Mouse (Mus musculus): ENCODE results near the gene Mast1.
A peak's percentile ranks its signal among the peaks of the same experiment; 100 is the strongest.

Gene Mast1

DNA sequence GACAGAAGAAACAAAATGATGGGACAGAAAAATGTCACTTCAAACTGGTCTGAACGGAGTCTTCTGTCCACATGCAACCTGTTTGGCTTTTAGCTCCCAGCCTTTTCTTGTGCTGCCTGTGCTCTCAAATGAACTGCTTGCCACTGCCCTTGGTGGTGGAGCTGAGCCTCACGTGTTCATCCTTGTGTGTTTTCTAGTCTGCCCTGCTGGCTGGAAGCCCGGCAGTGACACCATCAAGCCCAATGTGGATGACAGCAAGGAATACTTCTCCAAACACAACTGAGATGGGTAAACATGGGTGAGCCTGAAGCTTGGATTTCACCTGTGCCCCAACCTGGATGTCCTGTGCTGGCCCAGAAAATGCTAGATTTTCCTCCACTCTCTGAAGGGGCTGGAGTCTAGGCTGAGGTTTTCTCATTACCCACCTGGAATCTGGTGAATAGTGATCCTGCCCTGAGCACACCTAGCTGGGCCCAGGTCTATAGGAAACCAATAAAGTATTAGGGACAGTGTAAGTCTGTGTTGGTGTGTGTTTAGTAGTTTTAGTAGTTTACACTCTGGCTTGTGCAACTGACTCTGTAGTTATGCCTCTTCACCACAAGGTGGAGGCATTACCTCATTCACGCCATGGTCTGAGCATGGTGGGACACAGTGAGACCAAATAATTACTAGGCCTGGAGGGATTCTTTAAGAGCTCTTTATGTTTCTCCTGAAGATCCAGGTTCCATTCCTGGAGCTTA is 36.8 kb upstream of the Mast1 start:
- DNase-seq (ENCODE audit: low spot score in 2 of 2), result peak in 1 of 2 experiments; percentile 49

DNA sequence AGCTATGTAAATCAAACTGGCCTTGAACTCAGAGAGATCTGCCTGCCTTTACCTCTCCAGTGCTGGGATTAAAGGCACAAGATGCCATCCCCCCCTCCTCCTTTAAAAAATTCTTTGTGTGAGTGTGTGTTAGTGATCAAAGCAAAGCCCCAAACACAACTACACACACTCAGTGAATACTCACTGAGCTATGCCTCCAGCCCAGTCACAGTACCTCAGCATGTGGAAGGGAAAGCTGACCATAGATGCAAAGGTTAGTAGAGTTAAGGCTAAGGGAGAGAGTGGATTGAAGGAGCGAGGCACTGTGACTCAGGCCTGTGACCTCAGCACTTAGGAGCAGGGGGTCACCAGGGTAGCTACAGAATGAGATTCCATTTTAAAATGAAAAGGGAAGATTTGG is 35.9 kb upstream of the Mast1 start:
- DNase-seq (ENCODE audit: low spot score in 2 of 2), result no peak

DNA sequence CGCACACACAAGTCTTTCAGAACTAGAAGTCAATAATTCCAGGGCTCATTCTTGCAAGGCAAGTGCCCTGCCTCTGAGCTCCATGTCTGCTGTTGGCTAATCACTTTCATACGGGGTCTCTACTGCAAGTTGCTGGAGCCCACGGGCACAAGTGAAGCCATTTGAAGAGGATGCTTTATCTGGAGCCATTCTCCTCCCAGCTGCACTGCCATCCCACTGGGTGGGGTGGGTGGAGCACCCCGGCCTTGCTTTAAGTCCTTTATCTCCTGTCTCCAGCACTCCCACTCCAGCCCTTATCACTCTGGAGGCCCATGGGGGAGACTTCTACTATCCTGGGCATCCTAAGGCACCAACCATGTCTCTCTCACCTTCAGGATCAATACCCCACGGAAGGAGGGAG is 33.8 kb upstream of the Mast1 start:
- no peak for DNase-seq (ENCODE audit: low spot score in 2 of 2)

DNA sequence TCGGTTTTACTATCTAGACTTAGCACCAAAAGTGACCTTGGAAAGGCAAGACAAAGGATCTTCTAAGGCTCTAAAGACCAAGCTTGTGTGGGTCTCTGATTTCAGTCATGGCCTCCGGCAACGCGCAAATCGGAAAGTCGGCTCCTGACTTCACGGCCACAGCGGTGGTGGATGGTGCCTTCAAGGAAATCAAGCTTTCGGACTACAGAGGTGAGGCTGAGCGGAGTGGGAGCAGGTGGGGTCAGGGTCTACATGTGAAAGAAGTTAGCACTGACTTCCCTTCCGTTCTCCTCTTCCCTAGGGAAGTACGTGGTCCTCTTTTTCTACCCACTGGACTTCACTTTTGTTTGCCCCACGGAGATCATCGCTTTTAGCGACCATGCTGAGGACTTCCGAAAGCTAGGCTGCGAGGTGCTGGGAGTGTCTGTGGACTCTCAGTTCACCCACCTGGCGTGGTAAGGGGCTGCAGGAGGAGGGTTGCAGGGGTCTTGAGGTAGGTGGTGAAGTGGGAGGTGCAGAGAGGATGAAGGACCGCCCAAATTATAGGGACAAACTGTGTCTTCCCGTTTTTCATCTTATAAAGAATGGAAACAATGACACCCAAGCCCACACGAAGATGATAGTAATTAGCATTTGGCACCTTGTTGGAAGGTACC is 33.1 kb upstream of the Mast1 start:
- no peak for DNase-seq (ENCODE audit: low spot score in 2 of 2)

DNA sequence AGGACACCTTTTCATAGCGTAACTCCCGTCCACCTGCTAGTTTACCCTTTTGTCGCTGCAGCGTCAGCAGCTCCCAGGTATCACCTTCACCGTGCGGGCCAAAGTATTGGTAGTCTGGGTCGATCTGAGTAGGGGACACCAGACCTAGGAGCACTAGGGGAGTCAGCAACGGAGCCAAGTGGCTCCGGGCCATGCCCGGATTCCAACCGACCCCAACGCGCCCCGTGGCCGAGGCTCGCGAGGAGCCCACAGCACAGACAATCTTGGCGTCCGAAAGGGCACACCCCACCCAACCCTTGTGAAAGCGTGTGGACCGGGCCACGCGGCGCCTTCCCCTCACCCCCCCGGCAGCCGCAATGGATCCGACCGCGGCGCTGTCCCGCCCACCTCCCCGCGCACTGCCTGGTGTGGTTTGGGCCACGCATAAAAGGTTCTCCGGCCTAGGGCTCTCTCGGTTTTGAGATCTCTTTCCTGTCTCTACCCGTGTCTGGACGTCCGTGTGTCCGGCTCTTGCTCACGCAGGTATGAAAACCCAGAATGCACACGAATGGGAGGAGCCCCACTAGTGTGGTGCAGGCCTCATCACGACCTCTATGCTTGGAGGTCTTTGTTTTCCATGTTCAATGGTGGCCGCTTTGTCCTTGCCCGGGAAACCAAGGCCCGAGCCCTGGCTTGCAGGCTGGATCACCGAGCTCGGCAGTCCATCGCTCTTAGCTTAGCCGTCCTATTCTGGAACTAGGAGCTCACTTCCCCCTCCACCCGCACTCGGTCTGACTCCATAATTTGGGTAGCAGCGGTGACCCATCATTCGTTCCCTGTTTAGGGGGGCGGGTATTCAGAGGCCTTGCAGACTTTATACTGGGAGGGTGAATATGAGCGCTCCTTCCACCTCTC is 32.3 kb upstream of the Mast1 start, which contains the start of the genes Gm49661, Prdx2 and Rnaseh2a:
Gene Gm49661, minus strand, starts transcription at position 193 of the 894 bp plus-strand sequence.
Gene Prdx2, plus strand, starts transcription at position 347 of the 894 bp plus-strand sequence.
Gene Rnaseh2a, minus strand, starts transcription at position 527 of the 894 bp plus-strand sequence.
- DNase-seq (ENCODE audit: low spot score in 2 of 2), result peak; percentile 72 to 80

DNA sequence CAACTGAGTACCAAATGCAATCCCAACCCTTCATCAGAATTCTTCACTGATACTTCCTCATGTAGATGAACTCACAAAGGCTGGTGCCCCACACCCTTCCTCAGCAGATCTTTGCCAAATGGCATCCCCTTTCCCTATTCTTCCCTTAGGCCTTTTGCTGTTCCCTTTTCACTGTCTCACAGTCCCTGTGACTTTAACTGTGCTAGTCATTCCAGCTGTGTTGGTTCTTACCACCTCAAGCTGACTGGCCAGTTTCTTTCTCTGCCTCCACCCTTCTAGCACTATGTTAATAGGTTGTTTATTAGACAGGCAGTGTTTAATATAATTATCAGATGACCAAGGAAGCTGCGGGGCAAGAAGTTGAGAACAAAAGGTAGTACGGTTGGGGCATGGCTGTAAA is 31.5 kb upstream of the Mast1 start:
- no peak for DNase-seq (ENCODE audit: low spot score in 2 of 2)

DNA sequence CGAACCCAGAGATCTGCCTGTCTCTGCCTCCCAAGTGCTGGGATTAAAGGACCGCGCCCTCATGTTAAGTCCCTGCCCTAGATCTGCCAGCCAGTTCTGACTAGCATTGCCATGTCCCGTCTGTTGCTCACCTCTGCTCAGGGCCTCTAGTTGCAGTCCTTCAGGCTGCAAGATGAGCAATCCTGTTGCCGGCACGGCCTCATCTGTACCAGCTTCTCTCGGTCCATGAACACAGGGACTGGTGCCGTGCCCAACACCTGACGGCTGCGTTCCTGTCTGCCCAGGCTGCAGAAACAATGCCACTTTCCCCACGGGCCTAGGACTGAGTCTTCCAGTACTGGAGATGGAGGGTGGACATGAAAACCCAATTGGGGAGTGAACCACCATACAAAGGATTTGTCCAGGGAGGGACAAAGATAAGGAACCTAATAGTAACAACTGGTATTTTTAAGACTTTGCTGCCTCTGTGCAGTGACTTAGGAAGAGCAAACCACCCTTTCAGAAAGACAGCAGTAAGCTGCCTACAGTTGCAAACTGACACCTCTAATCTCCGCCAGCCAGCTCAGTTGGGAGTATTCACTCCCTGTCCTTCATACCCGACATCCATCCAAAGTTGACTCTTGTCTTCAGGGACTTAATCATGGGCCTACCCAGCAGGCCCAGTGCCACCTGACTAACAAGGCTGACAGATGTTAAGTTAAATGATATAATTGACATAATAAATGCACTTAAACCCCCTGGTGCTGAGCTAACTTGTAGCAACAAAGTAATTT is 30.6 kb upstream of the Mast1 start:
- DNase-seq (ENCODE audit: low spot score in 2 of 2), result no peak

DNA sequence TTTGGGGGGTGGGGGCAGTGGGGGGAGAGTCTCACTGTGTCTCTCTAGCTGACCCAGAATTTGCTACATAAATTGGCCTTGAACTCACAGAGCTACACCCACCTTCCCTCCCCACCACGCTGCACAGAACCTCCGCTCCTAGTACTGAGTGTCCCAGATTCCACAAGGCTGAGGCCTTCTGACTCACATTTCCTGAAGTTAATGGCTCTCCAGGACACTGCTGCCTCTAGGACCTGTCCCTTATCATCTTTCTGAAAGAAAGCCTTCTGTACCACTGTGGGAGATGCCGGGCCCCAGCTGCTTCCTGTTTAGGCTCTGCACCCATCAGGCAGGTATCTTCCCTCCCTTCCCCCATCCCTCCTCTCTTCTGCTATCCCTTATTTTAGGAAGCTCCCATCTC is 29.4 kb upstream of the Mast1 start:
- DNase-seq (ENCODE audit: low spot score in 2 of 2), result no peak

DNA sequence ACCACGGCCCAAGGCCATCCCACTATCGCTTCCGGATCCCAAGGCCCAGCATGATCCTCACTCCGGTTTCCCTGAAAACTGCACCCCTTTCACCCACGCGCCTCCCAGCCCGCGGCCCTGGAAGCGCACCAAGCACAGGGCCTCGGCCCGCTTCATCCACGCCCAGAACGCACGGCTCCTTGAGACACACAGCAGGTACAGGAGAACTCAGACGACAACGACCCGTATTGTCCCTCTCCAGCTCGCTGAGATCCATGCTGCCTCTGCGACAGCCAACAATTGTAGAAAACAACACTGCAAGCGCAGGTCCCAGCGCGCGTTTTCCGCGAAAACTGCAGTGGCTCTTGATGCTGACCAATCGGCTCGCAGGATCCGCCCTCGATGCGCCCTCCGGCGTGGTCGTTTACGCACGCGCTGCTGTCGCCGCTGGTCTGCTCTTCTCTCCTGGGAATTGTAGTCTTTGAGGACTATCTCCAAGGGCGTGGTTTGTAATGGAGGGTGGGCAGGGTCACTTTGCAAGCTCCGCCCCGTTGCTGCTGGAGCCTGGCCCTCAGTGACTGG is 28.7 kb upstream of the Mast1 start:
- peak; percentile 88 to 94 for DNase-seq (ENCODE audit: low spot score in 2 of 2)

DNA sequence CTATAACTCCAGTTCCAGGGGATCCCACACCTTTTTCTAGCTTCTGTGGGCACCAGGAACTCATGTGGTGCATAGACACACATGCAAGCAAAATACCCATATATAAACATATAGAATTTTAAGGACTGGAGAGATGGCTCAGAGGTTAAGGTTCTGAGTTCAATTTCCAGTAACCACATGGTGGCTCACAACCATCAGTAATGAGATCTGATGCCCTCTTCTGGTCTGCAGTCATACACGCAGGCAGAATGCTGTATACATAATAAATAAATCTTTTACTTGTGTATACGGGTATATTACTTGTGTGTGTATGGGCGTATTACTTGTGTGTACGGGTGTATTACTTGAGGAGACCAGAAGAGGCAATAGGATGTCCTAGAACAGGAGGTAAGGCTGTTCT is 26.8 kb upstream of the Mast1 start:
- DNase-seq (ENCODE audit: low spot score in 2 of 2), result no peak

DNA sequence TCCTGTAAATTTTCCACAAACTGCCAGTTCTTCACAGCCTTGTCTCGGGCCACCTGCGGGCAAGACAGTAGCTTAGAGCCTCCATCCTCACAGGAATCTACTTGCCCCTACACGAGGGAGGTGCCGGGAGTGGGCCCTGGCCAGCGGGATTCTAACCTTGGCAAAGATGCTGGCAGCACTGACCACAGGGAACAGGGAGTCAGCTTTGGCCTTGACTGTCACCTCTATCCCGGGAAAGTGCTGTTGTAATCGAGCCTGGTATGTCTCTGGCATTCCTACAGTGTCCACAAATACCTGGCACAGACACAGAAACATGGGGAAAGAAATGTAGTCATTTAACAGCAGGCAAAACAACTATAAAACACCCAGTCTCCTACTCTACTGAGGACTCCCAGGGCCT is 22.7 kb upstream of the Mast1 start:
- no peak for DNase-seq (ENCODE audit: low spot score in 2 of 2)

DNA sequence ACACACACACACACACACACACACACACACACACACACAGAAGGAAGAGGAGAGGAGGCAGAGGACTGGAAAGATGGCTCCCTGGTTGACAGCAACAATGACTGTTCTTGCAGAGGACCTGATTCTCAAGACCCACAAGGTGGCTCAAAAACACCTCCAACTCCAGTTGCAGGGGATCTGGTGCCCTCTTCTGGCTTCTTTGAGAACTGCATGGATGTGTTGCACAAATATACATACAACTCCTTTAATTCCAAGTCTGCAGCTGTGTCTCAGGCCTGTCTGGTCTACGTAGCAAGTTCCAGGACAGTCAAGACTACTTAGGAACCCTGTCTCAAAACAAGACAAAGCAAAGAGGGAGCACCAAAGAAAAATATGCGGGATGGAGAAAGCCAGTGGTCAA is 19.6 kb upstream of the Mast1 start:
- DNase-seq (ENCODE audit: low spot score in 2 of 2), result peak; percentile 56 to 58

DNA sequence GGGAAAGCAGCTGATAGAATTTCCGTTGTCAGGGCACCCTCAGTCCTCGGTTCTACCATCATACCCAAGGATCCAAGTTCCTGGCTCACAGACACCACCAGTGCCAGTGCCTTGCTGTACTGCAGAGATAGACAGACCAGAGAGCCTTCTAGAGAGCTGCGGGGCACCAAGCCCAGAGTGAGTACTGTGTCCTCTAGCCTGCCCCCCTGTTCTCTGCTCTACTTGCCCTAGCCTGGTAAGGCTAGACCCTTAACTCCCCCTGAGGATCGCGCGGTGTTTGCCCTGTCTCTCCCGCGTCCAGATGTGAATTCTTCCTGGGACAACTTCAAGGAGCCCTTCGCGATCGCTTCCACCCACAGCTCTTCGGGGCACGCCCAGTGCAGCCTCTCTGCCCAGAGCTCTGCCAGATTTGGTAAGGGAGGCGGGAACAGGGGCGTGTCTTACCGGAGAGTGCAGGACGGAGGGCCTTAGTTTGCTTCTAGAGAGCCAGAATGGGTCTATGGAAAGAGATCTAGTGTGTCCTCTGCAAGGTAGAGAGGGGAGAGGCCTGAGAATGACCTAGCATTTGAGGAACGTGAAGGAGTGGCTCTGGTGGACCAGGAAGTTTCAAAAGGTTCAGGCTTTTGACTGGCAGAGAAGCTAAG is 15.6 kb upstream of the Mast1 start:
- peak; percentile 52 to 72 for DNase-seq (ENCODE audit: low spot score in 2 of 2)

DNA sequence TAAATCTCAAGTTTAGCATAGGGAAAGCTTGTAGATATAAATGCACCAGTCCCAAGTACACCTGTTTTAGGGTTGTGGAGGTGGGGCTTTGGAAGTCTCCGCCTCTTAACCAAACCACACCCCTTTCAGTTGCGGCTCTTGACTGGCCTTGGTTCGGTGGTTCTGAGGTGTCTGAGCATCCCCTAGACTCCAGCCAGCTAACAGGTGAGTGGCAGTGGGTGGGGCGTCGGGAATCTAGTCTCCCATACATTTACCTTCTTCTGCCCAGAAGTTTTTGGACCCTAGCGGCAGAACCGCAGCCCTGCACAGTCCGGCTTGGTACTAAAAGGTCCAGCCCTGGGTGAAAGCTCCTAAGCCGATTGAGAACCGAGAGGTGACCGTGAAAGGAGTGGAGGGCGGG is 12.6 kb upstream of the Mast1 start:
- DNase-seq (ENCODE audit: low spot score in 2 of 2), result no peak

DNA sequence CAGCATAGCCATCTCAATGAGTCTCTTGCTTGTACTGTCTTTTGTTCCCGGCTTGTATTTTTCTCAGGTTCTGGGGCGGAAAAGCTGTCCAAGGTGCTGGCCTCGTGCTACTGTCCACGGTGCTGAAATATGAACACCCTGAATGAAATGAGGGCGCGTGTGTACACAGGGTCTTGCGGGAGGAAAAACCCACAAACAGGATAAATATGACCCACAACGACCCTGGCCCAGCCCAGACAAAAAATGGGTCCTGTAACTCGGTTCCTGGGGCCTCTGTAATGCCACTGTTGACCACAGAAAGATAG is 10.0 kb upstream of the Mast1 start:
- DNase-seq (ENCODE audit: low spot score in 2 of 2), result peak in 1 of 2 experiments; percentile 41

DNA sequence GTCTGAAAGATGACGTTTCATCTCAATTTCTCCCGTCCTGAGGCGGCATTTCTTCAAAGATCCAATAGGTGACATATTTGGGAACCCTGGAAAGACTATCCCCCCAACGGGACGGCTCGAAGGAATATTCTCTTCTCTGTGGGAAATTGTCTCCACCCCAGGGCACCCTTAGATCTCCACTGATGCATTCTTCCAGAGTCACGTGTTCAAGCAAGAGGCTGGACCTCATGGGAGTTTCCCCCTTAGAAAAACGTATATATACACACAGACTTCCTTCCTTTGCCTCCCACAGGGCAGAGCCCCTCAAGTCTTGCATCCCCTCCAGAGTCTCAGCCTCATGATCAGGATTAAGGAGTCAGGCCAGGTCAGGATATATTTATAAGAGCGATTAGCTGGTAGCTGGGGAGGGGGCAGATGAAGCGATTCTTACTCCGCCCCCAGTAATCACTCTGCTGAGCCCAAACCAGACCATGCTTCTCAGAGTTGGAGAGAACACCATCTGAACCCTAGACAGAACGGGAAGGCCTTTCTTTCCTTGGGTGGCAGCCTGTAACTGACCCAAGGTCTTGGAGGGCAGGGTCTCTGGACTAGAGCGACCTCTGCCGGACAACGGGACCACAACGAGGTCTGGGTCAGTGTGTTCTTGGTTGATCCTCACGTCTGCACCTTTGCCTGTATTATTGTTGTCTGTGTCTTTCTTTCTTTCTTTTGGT is 9.5 kb upstream of the Mast1 start, which contains the start of gene Rtbdn:
Gene Rtbdn, plus strand, starts transcription at position 464 of the 713 bp plus-strand sequence.
- DNase-seq (ENCODE audit: low spot score in 2 of 2), result no peak

DNA sequence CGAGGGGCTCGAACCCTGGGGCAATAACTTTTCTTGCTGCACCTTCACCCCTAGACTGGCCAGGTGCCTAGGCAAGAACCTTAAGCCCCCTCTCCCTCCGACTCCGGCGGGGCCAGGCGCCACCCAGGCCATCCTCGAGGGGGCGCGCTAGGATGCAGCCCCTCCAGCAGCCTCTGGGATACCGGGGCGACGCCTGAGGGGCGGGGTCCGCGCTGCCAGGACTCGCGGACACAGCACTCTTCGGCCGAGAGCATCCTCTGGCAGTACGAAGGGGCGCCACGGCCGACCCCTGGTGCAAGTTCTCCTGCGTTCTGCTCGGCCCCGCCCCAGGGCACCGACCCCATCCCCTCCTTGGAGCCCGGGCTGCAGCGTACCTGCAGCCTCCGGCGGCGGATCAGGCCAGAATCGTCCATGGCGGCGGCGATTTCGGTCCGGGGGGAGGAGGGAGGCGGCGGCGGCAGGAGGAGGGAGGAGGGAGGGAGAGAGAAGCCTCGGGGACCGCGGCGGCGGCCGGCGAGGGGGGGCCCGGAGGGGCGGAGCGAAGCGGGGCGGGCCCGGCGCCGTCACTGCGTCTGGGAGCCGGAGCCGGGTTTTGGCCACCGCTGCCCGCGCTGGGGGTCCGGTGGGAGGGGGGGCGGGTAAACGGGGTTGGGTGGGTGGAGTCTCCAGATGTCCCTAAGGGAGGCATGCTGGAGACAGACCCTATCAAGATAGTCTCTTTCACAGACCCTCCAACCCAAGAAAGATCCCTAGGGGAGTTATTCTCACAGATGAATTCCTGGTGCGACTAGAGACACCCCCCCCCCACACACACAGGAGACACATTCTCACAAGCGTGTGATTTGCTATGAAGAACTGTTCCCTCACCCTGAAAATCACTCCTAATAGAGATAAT is 8.7 kb upstream of the Mast1 start:
- no peak for DNase-seq (ENCODE audit: low spot score in 2 of 2)

DNA sequence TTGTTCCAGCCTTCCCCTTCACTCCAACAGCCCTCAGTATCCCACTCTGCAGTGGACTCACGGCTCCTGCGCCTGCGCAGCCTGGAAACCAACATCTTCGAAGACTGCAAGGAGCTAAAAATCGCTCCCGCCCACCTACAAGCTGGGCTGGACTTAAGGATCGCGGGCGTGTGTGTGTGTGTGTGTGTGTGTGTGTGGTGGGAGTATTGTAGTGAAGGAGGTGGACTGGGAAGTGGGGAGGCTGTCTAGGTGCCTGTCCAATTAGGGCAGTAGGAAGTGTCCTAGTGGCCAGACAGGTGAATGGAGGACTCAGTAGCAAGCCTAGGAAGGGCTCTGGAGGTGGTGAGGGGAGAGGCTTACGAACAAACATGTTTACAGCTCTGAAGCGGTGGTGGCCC is 8.1 kb upstream of the Mast1 start:
- no peak for DNase-seq (ENCODE audit: low spot score in 2 of 2)
